Mouse (Mus musculus) CH12.LX (cell line): ENCODE results near the gene Cdh24. TPM values are rescaled to one million over a fixed set of nuclear protein-coding genes. Genes with fewer than 3 reads are reported as not detected.
A peak's percentile ranks its signal among the peaks of the same experiment; 100 is the strongest.

Experiments
- DNase-seq: peaks from one replicate; pipeline ENCODE4 v3.0.0-alpha.2; 2013; ENCODE audit errors: extremely low read depth
- H3K27ac ChIP-seq: 2 replicates; pipeline ENCODE4 v1.5.1; 2012; ENCODE audit warnings: low read depth, mild to moderate bottlenecking, control low read depth, moderate library complexity; ENCODE audit not compliant: insufficient read depth
- H3K27me3 ChIP-seq: replicated peaks from 2 replicates; pipeline ENCODE3; 2012; ENCODE audit warnings: inconsistent platforms
- H3K36me3 ChIP-seq, 2 experiments: replicated peaks in 1 of 2; 2 replicates each; pipeline versions ENCODE3 to v1.6.1; 2012; ENCODE audit warnings: inconsistent platforms in 1 of 2, low read length in 1 of 2, mild to moderate bottlenecking in 1 of 2, mixed read lengths in 1 of 2, moderate library complexity in 1 of 2; ENCODE audit not compliant: control insufficient read depth in 1 of 2, insufficient read depth in 1 of 2
- H3K4me1 ChIP-seq, 2 experiments: 2 replicates each; pipeline ENCODE4 v1.6.1; 2012; ENCODE audit warnings: inconsistent platforms in 1 of 2, moderate library complexity in 1 of 2; ENCODE audit not compliant: insufficient read depth in 2 of 2, control insufficient read depth in 1 of 2
- H3K4me2 ChIP-seq: 2 replicates; pipeline ENCODE4 v1.6.1; 2012; ENCODE audit warnings: low read depth, mild to moderate bottlenecking, control low read depth; ENCODE audit not compliant: poor library complexity, insufficient read depth, severe bottlenecking
- H3K4me3 ChIP-seq, 3 experiments: fragments of 150-350 bp in 1 of 3; sonication (generic) in 1 of 3; replicated peaks in 1 of 3; 2 replicates each; pipeline versions ENCODE3 to v1.5.1; 2011 to 2012; ENCODE audit warnings: low read depth in 2 of 3, low read length in 2 of 3, mild to moderate bottlenecking in 2 of 3, moderate library complexity in 2 of 3, control low read depth in 1 of 3, improper control_type of control experiment in 1 of 3, inconsistent platforms in 1 of 3, mixed read lengths in 1 of 3; ENCODE audit not compliant: poor library complexity in 1 of 3
- H3K79me2 ChIP-seq: replicated peaks from 2 replicates; pipeline ENCODE4 v1.6.1; 2012; ENCODE audit warnings: mild to moderate bottlenecking, moderate library complexity; ENCODE audit not compliant: control insufficient read depth, poor library complexity, insufficient read depth, severe bottlenecking; ENCODE audit errors: extremely low read depth
- H3K9ac ChIP-seq: 2 replicates; pipeline ENCODE4 v1.6.1; 2012; ENCODE audit warnings: low read depth, mild to moderate bottlenecking, control low read depth, moderate library complexity; ENCODE audit not compliant: insufficient read depth
- H3K9me3 ChIP-seq: replicated peaks from 2 replicates; pipeline ENCODE3; 2012; ENCODE audit warnings: low read length, inconsistent platforms, mixed read lengths
- CHD1 ChIP-seq: IDR thresholded peaks from 2 replicates; pipeline ENCODE4 v1.6.1; 2012; ENCODE audit warnings: low read depth, low read length, improper control_type of control experiment, inconsistent platforms
- CHD2 ChIP-seq: IDR thresholded peaks from 2 replicates; pipeline ENCODE4 v1.6.1; 2011; ENCODE audit warnings: low read length, improper control_type of control experiment
- CTCF ChIP-seq, 2 experiments: IDR thresholded peaks in 1 of 2; conservative IDR thresholded peaks in 1 of 2; 2 replicates each; pipeline ENCODE4 v1.5.1; 2011 to 2012; ENCODE audit warnings: low read depth in 2 of 2, low read length in 2 of 2, improper control_type of control experiment in 1 of 2, inconsistent platforms in 1 of 2, mild to moderate bottlenecking in 1 of 2, moderate library complexity in 1 of 2
- ELF1 ChIP-seq: IDR thresholded peaks from 2 replicates; pipeline ENCODE4 v1.6.1; 2014; ENCODE audit warnings: low read depth, mild to moderate bottlenecking, inconsistent platforms, low read length, improper control_type of control experiment
- ETS1 ChIP-seq: conservative IDR thresholded peaks from 2 replicates; pipeline ENCODE4 v1.6.1; 2012; ENCODE audit warnings: low read depth, mild to moderate bottlenecking, inconsistent platforms, low read length, improper control_type of control experiment, moderate library complexity
- IRF4 ChIP-seq: IDR thresholded peaks from 2 replicates; pipeline ENCODE4 v1.6.1; 2014; ENCODE audit warnings: low read depth, mild to moderate bottlenecking, inconsistent platforms, low read length, improper control_type of control experiment
- JUND ChIP-seq: conservative IDR thresholded peaks from 2 replicates; pipeline ENCODE4 v1.6.1; 2011; ENCODE audit warnings: low read depth, low read length, improper control_type of control experiment
- KAT2A ChIP-seq: IDR thresholded peaks from 2 replicates; pipeline ENCODE4 v1.6.1; 2012; ENCODE audit warnings: low read length, improper control_type of control experiment, inconsistent platforms; ENCODE audit not compliant: insufficient replicate concordance
- MAFK ChIP-seq: IDR thresholded peaks from 2 replicates; pipeline ENCODE4 v1.6.1; 2011; ENCODE audit warnings: low read length, improper control_type of control experiment; ENCODE audit not compliant: insufficient replicate concordance
- MAX ChIP-seq: IDR thresholded peaks from 2 replicates; pipeline ENCODE4 v1.6.1; 2011; ENCODE audit warnings: low read length, improper control_type of control experiment
- MEF2A ChIP-seq: IDR thresholded peaks from 2 replicates; pipeline ENCODE4 v1.6.1; 2014; ENCODE audit warnings: low read depth, mild to moderate bottlenecking, inconsistent platforms, low read length, improper control_type of control experiment, borderline replicate concordance
- MYC ChIP-seq: IDR thresholded peaks from 2 replicates; pipeline ENCODE4 v1.6.1; 2011; ENCODE audit warnings: low read depth, mild to moderate bottlenecking, improper control_type of control experiment, low read length
- NRF1 ChIP-seq: IDR thresholded peaks from 2 replicates; pipeline ENCODE4 v1.6.1; 2014; ENCODE audit warnings: low read depth, mild to moderate bottlenecking, inconsistent platforms, low read length, improper control_type of control experiment, moderate library complexity
- PAX5 ChIP-seq: IDR thresholded peaks from 2 replicates; pipeline ENCODE4 v1.6.1; 2012; ENCODE audit warnings: low read length, inconsistent platforms, mixed read lengths
- POLR2A ChIP-seq: IDR thresholded peaks from 2 replicates; pipeline ENCODE4 v1.6.1; 2011; ENCODE audit warnings: low read depth, mild to moderate bottlenecking, improper control_type of control experiment, low read length
- POLR2AphosphoS2 ChIP-seq: IDR thresholded peaks from 2 replicates; pipeline ENCODE4 v1.6.1; 2011; ENCODE audit warnings: low read depth, low read length, improper control_type of control experiment
- RAD21 ChIP-seq: IDR thresholded peaks from 2 replicates; pipeline ENCODE4 v1.6.1; 2011; ENCODE audit warnings: low read depth, mild to moderate bottlenecking, low read length, improper control_type of control experiment, moderate library complexity
- SIN3A ChIP-seq: IDR thresholded peaks from 2 replicates; pipeline ENCODE4 v1.6.1; 2012; ENCODE audit warnings: low read length, improper control_type of control experiment, inconsistent platforms
- SMC3 ChIP-seq: IDR thresholded peaks from 2 replicates; pipeline ENCODE4 v1.6.1; 2011; ENCODE audit warnings: low read depth, low read length, improper control_type of control experiment
- TCF12 ChIP-seq: IDR thresholded peaks from 2 replicates; pipeline ENCODE4 v1.6.1; 2014; ENCODE audit warnings: low read depth, mild to moderate bottlenecking, inconsistent platforms, low read length, improper control_type of control experiment
- UBTF ChIP-seq: IDR thresholded peaks from 2 replicates; pipeline ENCODE4 v1.6.1; 2012; ENCODE audit warnings: low read depth, mild to moderate bottlenecking, inconsistent platforms, low read length, improper control_type of control experiment, moderate library complexity
- USF1 ChIP-seq: IDR thresholded peaks from 2 replicates; pipeline ENCODE4 v1.6.1; 2014; ENCODE audit warnings: low read depth, mild to moderate bottlenecking, inconsistent platforms, low read length, improper control_type of control experiment
- USF2 ChIP-seq: conservative IDR thresholded peaks from 2 replicates; pipeline ENCODE4 v1.6.1; 2011; ENCODE audit warnings: low read depth, low read length, improper control_type of control experiment
- dilution Hi-C: fragments of 300-500 bp; cut with MboI; formaldehyde crosslinking; loops from 2 replicates; pipeline ENCODE4 v1.14.3; 2020; ENCODE audit warnings: low sequenced_read_pairs; ENCODE audit not compliant: extremely low pct_unique_long_range_greater_than_20kb, extremely low pct_ligation_motif_present
- in situ Hi-C: fragments of 300-500 bp; cut with MboI; formaldehyde crosslinking; loops from 3 replicates; pipeline ENCODE4 v1.14.3; 2019; ENCODE audit warnings: low sequenced_read_pairs, low pct_ligation_motif_present, low pct_unique_long_range_greater_than_20kb, mixed read lengths
- polyA plus RNA-seq: library from polyadenylated mRNA; unstranded; fragments of >175 nt; gene quantifications from 2 replicates; pipeline ENCODE4 v1.2.1, GENCODE M21; 2012; ENCODE audit warnings: low read depth; ENCODE audit not compliant: insufficient read length
- total RNA-seq, 2 experiments: library from RNA; depleted of rRNA; stranded (reverse); fragments of 300-350 nt in 1 of 2; fragments of >200 nt in 1 of 2; gene quantifications; 2 replicates each; pipeline ENCODE4 v1.2.3; 2012 to 2014

Gene Cdh24
- total and polyA plus RNA-seq, 3 experiments: 1.0 to 4.9 (median 1.6) TPM

GRCm38 (mm10) chr14:54650621-54651454 is 9.7 kb upstream of the Cdh24 start:
- no peaks in the 10 kb centered on the region for H3K9me3 ChIP-seq
- peaks cover 14 to 52% of the 10 kb centered on the region in 2 experiments for H3K4me1 ChIP-seq
- H3K27me3 ChIP-seq: no peaks in the 10 kb centered on the region
- in situ Hi-C loops (loop anchor here (5.0 kb wide), 1 partner anchor 51 kb away; no protein-coding TSS in a partner anchor), dilution Hi-C loops (no loop called here)
- H3K36me3 ChIP-seq: peaks cover 57 to 70% of the 10 kb centered on the region in 2 experiments
- peak overlapping the region; percentile 96 for H3K4me2 ChIP-seq
- peak; percentile 96 for DNase-seq
- H3K4me3 ChIP-seq: no peak overlapping the region
- H3K27ac ChIP-seq: no peak overlapping the region
- peaks cover 58% of the 10 kb centered on the region for H3K79me2 ChIP-seq
- peak overlapping the region; percentile 97 for H3K9ac ChIP-seq
- TF ChIP-seq IRF4: no peak; the same call in 1 of the 2 replicates
- TF ChIP-seq MYC: peak; percentile 29; the same call in 1 of the 2 replicates
- no peak for TF ChIP-seq TCF12
- TF ChIP-seq SMC3: peak; percentile 85
- no peak for TF ChIP-seq NRF1
- peak; percentile 69 for TF ChIP-seq RAD21
- no peak for TF ChIP-seq USF2
- TF ChIP-seq POLR2A: peak; percentile 20; the same call in 1 of the 2 replicates
- peak; percentile 91 to 100 for TF ChIP-seq CTCF (conservative IDR thresholded peaks at IDR 0.05 in 1 of 2, IDR thresholded peaks at IDR 0.05 in 1 of 2; ENCODE audit: low read depth in 2 of 2, low read length in 2 of 2)
- TF ChIP-seq CHD2: no peak
- no peak for TF ChIP-seq POLR2AphosphoS2
- TF ChIP-seq MAFK: no peak

- H3K4me3 ChIP-seq: no peak overlapping the region
- H3K9ac ChIP-seq: no peak overlapping the region
- in situ Hi-C loops (loop anchor here (5.0 to 25.0 kb wide), 2 partner anchors 416 to 586 kb away; no protein-coding TSS in a partner anchor), dilution Hi-C loops (no loop called here)
- TF ChIP-seq PAX5: no peak
- no peak for TF ChIP-seq USF1
- no peak for TF ChIP-seq CTCF (conservative IDR thresholded peaks at IDR 0.05 in 1 of 2, IDR thresholded peaks at IDR 0.05 in 1 of 2; ENCODE audit: low read depth in 2 of 2, low read length in 2 of 2)
- no peak for TF ChIP-seq MAX
- TF ChIP-seq ELF1: no peak
- no peak for TF ChIP-seq MEF2A
- TF ChIP-seq ETS1: no peak
- TF ChIP-seq SIN3A: no peak
- no peak for TF ChIP-seq UBTF
- TF ChIP-seq MAFK: no peak
- TF ChIP-seq KAT2A: no peak
- no peak for TF ChIP-seq CHD2
- no peak for TF ChIP-seq CHD1
- no peak for TF ChIP-seq JUND
- peaks cover 53% of the 10 kb centered on the region for H3K79me2 ChIP-seq
- no peaks in the 10 kb centered on the region for H3K9me3 ChIP-seq
- no peak overlapping the region for H3K4me2 ChIP-seq
- DNase-seq: no peak
- peaks cover 11 to 44% of the 10 kb centered on the region in 2 experiments for H3K4me1 ChIP-seq
- no peaks in the 10 kb centered on the region for H3K27me3 ChIP-seq
- H3K36me3 ChIP-seq: peaks cover 80 to 86% of the 10 kb centered on the region in 2 experiments
- no peak overlapping the region for H3K27ac ChIP-seq
Measured at GRCm38 (mm10) chr14:54647900-54648299, 6.7 kb upstream of the Cdh24 start.
